Mouse (Mus musculus): ENCODE measurements around the gene Zfr.
"Not testable (repeated sequence)": the region's sequence is repeated elsewhere in the genome, so short reads cannot be mapped to it uniquely, and the experiment has no call there.

Zfr gene

GRCm38 (mm10) chr15:12216798-12217197, 99.2 kb downstream of the Zfr start:
- peak; percentile 28 for DNase-seq (ENCODE audit: low read depth)

DNA sequence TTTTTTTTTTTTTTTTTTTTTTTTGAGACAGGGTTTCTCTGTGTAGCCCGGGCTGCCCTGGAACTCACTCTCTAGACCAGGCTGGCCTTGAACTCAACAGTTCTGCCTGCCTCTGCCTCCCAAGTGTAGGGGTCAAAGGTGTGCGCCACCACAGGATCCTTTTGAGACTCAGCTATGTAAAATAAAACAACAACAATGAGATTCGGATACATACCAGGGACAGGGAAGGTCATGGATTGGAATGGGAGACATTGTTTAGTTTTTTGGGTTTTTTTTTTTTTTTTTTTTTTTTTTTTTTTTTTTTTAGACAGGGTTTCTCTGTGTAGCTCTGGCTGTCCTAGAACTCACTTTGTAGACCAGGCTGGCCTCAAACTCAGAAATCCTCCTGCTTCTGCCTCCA, 99.7 kb downstream of the Zfr start:
- DNase-seq (ENCODE audit: low read depth) = not testable (repeated sequence)

DNA sequence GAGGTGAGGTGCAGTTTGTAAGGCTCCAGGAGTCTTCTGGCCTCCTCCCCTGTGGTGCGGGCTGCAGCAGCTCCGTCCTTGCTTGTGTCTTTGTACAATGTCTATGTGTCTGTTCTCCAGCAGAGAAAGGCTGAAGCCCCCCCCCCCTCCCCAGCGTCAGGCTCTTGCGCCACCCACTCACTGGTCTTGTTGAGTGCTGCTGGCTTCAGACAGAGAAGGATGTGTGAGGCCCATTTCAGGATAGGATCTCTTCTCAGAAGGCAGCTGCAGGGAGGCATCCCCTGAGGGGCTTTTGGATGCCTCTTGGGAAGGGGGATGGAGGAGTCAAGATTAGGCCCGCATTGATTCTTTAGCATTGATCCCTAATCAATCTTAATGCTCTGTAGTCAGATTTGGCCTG, 100.2 kb downstream of the Zfr start:
- no peak for DNase-seq (ENCODE audit: low read depth)

DNA sequence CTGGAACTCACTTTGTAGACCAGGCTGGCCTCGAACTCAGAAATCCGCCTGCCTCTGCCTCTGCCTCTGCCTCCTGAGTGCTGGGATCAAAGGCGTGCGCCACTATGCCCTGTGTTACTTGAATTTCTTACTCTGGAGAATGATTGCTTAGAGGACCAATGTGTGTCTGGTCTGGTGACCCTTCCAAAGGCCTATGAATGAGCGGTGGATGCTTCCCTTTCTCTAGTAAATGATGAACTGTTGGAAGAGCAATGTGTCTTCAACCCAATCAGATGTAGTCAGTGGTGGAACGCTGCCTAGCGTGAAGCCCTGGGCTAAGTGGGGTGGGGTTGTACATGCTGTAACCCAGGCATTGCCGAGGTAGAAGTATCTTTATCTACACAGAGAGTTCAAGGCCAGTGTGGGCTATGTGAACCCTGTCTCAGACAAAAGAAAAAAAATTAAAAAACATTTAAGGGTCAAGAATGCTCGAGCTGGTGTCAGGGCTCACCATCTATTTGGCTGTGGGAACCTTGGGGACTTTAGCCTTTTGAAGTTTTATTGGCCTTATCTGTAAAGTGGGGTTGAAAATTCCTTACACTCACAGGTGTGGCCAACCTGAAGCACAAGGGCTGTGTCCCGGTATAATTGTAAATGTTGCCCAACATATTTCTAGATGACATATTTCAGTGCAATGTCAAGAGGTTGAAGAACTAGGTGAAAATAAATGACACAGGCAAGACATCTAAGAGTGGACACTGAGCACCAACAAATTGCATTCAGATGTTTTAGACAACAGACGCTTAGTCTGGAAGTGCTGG, 101.2 kb downstream of the Zfr start:
- DNase-seq (ENCODE audit: low read depth) = no peak

DNA sequence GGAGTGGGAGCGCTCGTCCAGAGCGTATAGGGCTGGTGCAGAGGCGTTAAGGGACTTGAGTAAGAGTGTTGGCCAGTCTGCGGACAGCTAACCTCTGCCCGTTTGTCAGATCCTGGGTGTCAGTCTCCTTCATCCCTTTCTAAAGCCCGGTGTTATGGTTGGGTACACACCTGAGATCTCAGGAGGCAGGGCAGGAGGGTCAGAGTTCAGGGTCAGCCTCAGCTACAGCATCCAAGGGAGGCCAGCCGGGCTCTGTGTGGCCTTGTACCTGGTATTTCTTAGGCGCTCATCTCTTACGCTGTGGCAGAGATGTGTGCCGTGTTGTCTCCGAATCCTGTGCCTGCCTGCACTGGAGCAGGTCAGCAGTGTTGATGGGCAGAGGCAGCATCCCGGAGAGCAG, 103.5 kb downstream of the Zfr start:
- no peak for DNase-seq (ENCODE audit: low read depth)

DNA sequence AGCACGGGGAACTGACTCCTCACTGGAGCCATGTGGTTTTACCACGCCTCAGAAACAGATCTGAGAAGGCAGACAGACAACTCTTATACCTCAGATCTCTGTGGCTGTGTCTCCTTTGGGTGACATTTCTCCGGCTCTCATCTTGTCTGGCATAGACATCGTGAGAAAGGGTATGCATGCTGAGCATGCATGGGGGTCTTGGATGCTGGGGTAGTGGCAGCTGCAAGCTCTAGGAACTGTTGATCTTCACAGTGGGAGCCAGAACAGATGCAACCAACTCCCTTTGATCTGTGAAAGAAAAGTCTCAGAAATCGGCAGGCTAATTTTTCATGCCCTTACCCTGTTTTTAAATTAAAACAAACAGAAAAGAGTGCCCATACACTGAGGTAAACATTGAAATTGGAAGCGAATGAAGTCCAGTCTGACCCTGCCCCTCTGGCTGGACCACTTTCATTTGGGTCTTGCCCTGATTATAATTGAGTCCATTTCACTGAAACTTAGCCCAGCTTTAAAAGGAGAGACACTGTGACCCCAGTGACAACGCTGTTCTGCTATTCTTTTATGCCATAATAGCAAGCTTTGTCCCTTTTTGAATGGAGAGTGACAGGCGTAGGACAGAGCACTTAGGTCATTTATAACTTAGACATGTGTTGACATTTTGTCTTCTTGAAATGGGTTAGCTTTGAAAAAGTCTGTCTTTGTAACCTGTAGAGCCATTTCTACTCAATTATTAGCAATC, 105.1 kb downstream of the Zfr start:
- no peak for DNase-seq (ENCODE audit: low read depth)

DNA sequence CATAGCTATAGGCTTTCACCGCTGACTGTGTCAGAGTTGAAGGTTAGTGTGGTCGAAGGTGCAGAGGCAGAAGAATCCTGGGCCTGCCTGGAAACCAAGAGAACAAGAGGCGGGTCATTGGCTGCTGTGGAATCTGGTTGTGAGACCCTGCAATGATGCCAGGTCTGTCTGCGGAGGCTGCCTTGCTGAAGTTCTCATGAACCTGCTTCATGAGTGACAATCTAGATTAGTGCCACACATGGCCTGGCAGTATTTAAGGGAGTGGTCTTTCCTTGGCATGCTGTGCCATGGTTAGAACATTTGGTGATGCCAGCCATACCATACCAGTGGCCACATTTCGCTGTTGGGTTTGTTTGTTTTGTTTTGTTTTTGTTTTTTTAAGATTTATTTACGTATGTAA, 105.8 kb downstream of the Zfr start:
- DNase-seq (ENCODE audit: low read depth) = no peak

- no peak for DNase-seq (ENCODE audit: low read depth)
These were observed 106.6 kb downstream of the Zfr start for GRCm38 (mm10) chr15:12224239-12224638.

DNA sequence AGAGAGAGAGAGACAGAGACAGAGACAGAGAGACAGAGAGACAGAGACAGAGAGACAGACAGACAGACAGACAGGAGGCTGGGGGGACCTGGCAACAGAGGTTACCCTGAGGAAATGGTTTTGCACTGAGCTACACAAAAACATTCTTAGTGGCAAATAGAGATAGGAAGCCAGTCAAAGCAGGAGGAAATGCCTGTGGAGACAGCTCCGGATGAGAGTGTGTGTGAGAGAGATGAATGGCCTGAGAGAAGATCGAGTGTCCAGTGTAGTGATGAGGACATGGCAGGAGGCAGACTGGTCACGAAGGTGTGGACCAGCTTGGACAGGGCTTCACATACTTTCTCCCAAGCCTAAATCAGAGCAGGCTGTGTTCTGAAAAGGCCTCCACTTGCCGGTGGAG, 107.4 kb downstream of the Zfr start:
- peak; percentile 74 for DNase-seq (ENCODE audit: low read depth)

DNA sequence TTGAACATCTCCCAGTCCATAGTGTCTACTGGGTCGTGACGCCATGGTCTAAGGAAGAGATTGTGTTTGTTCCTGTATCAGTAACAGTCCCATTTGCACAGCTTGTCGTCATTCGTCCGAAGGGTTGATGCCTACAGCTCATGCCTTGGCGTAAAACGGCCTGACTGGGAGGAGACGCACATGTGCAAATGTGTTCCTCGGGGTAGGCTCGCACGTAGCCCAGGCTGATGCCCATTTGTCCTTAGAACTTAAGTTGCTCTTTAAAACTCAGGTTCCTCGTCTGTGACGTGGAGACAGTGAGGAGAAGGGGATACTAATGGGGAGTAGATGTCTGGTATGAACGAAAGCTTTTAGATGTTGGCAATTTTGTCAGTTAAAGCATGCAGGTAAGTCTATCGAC, 109.3 kb downstream of the Zfr start:
- no peak for DNase-seq (ENCODE audit: low read depth)

GRCm38 (mm10) chr15:12227355-12227754, 109.7 kb downstream of the Zfr start:
- DNase-seq (ENCODE audit: low read depth) = no peak

DNA sequence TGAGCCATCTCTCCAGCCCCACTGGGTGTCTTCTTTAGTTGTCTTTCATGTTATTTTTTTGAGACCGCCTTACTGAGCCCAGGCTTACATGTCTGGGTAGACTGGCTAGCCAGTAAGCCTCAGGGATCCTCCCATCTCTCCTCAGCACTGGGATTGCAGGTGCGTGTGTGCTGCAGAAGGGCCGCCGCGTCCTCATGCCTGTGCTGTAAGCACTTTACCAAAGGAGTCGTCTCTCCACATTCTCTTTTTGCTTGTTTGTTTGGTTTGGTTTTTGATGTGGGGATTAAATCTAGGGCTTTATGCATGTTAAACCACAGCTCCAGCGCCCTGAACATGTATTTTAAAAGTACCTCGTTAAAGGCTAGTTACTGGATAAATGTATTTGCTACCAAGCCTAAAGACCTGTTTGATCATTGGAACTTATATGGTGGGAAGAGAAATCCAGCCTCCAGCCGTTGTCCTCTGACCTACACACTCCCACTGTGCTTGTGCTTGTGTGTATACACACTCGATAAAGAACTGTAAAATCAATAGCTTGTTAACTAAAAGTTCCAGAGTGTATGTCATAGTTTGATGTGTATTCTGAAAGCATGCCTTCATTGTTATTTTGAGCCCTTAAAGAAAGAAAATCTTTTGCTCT, 112.1 kb downstream of the Zfr start:
- DNase-seq (ENCODE audit: low read depth) = no peak

- peak; percentile 55 for DNase-seq (ENCODE audit: low read depth)
These were observed 112.8 kb downstream of the Zfr start for GRCm38 (mm10) chr15:12230243-12230935.

DNA sequence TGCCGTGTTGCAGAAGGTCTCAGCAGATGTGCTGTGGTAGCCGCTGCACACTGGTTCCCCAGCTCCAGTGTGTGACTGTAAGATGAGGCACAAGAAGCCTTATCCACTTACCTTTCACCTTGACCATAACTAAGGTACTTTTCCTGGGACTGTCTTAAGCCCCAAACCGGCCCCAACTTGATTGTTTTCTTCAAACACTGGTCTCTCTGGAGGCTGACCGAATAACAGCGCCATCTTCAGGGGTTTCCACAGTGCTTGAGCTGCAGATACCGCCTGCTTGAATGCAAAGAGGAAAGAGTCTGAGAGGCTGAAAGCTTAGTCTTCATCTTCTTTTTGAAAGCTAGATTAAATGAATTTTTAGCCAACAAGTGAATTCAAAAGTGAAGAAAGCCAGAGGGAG, 113.8 kb downstream of the Zfr start:
- DNase-seq (ENCODE audit: low read depth) = no peak

DNA sequence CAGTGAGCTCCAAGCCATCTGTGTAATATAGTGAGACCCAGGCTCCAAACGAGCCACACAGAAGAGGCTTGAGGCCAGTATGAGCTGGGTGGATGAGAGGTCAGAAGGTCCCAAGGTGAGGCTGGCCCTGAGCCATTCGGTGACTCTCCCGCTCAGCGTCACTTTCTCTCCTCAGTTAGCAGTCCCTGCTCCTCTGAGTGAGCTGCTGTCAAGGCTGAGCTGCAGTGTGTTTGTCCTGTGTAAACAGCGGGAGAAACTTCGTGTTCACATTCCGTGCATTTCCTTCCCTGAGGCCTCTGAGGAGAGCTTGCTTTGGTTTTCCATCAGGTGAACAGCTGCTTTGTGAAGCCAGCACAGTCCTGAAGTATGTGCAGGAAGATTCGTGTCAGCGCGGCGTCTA, 114.8 kb downstream of the Zfr start:
- DNase-seq (ENCODE audit: low read depth) = no peak

DNA sequence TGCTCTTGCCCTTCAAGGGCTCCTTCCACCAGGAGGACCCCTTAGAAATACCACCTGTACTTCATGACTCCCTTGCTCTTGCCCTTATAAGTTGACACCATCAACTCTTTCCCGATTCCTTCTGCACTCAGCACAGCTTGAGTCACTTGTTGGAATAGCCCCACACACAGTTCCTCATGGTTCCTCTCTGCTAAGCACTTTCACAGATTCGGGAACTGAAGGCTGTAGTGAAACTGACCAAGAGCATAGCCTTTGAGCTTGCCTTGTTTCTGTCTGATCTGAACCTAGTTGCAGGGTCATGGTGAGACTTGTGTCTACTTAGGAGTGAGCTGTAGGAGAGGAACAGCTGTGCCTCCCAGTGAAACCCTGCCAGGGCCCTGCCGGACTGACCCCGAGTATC, 115.4 kb downstream of the Zfr start:
- no peak for DNase-seq (ENCODE audit: low read depth)
